Mouse (Mus musculus) c-Kit-negative CD71-positive TER-119-positive erythroid progenitor cells, embryonic 14.5 days (primary cell): Measurements from ENCODE around the gene Kcnip3.

Source experiments
- DNase-seq: peaks from one replicate; pipeline ENCODE4 v3.0.0-alpha.2; 2013; ENCODE audit warnings: low read depth, low spot score

Kcnip3 gene

DNA sequence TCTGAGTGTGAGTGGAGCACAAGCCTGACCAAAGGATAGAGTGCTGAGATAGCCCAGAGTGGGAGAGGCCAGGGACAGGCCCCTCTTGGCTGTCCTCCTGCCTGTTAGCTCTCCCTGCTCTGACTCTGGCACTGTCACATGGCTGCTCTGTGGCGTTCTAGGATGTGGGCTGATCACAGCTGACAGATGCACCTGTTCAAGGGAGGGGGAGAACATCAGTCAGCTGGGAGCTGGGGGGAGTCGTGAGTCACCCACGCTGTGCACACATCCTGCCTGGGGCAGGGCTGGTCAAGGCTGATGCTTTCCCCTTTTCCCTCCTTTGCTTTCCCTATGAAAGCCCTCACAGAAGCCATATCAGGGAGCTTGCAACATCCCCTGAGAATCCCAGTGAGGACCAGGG is 3.6 kb downstream of the Kcnip3 start:
- DNase-seq = no peak

GRCm38 (mm10) chr2:127517081-127517480 is 4.8 kb downstream of the Kcnip3 start:
- DNase-seq = no peak

DNA sequence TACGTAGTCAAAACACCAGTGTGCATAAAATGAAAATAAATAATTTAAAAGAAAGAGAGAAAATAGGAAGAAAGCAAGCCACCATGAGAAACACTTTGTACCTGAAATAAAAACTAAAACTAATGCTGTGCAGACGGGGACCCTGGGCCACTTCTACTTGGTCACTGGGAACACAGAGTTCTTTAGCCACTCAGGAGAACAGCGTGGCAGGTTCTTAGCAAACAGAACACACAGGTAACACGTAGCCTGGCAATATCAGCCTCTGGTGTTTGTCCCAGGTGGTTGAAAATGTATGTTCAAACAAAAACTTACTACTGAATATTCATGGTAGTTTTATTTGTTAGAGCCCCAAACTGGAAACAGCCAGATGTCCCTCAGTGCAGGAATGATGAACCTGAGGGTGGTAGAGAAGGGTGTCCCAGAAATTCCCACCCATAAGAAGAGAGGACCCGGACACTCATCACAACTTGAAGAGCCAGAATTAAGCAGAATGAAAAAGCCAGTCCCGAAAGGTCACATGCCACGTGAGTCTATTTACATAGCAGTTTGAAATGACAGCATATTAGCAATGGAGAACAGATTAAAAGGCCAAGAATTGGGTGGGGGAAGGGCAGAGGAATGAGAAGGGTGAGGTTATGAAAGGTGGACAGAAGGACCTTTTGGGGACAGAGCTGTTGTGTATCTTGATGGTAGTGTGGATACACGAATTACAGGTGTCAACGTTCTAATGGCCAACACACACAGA is 7.3 kb downstream of the Kcnip3 start:
- DNase-seq = no peak

- no peak for DNase-seq
Observed at GRCm38 (mm10) chr2:127513244-127513643, 8.7 kb downstream of the Kcnip3 start.

DNA sequence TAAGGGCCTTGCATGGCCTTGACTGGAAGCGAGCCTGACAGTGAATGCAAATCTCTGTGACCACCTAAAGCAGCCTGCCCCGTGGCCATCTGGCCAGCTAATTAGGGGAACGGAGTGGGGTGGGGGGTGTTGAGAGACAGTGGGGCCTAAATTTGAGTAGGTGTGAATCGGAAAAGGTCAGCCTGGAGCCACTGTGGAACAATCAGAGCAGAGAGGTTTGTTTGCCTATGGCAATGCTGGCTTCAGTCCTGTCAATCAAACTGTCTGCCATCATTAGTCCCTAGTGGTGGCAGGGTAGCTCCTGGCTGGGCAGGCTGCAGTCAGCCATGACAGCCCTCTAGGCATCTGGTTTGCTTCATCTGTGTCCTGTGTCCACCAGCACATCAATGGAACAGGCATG is 10.5 kb downstream of the Kcnip3 start:
- DNase-seq = no peak

GRCm38 (mm10) chr2:127507967-127508660 is 13.8 kb downstream of the Kcnip3 start:
- DNase-seq = no peak

DNA sequence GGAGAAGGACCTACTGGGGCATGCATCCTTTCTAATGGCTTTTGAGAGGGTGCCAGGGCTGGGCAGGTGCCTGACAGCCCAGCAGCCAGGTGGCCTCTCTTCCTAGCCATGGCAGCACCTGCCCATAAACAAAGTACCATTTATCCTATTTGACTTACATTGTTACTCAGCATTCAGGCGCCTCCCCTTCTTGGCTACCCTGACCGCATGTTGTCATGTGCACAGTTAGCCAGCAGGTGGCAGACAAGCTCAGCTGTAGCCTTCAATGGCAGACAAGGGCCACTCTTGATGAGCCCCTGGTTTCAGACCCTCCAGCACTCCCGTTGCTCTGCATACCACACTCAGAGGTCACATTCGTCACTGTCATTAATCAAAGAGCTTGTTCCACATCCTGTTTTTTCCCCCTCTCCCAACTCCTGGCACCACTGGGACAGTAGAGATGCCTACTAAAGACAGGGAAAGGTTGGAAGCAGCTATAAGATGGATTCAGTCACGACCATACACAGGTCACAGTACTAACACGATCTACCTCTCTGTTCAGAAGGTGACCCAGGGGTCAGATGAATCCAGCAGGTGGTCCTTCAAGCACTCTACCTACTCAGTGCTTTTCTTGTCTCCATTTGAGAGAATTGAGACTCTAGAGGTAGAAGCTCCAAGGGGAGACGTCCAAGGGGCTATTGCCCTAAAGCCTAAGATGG is 14.7 kb downstream of the Kcnip3 start:
- DNase-seq = peak; percentile 36

DNA sequence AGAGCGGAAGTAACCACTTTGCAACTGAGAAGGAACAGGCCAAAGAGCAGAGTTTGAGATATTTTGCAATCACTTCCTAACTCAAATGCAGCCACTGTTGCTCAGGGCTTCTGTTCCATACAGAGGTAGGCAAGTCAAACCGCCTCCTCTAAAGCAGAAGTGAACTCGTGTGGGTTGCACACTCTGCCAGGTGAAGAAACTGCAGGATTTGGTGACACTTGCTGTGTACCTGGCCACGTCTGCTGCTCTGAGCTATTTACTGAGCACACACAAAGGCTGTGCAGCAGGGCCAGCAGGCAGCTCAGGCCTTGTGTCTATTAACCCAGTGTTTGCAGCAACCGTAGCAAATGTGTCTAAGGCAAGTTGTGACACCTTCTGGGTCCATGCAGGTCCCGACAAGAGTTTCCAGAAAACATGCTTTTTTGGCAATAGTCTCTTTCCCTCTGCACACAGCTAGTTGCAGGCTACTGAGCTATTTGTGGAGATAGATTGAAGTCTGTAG is 15.7 kb downstream of the Kcnip3 start:
- no peak for DNase-seq

DNA sequence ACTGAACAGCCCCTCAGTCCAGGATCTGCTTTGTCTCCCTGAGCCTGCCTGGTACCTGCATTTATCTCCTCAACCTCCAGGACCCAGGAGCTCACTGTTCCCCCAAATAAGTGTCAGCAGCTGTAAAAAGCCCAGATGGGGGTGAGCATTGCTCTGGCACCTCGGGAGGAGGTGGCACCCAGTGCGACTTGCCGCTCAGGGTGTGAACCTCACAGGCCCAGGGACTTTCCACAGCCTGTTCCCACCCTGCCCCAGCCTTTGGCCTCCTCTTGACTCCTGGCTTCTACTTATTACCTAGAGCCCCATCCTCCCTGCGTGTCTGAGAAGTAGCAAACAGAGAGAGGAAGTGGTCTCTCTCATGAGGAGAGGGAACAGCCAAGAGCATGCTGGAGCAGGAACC is 16.7 kb downstream of the Kcnip3 start:
- DNase-seq = no peak

DNA sequence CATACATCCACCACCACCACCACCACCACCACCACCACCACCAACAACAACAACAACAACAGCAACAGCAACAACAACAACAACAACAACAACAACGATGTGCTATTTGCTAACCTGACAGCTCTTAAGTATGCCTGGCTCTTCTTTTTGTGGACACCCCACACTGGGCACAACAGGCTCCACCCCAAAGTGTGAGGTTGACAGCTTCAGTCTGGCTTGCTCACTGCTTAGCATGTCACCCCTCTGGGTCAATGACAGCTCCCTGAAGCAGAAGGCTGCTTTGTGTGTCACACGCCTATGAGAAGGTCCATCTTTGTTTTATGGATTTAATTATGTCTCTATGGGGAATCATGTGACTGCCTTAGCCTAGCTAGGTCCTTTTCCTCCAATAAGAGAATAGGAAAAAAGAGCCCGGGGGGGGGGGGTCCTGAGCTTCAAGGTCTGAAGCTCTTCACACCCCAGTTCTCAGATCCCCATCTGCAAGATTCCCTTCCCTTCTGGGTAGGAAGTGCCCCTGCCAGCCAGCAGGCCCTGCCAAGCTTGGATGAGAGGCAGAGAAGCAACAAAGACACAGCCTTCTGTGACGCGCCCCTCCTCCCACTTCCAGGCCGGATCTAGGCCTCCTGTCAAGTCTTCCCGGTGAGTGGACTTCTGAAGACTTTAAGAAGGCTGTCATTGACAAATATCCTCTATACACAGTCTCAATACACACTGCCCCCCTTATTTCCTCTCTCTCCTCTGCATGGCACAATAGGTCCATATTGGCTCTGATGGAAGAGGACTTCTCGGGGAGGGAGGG is 17.9 kb downstream of the Kcnip3 start:
- no peak for DNase-seq

DNA sequence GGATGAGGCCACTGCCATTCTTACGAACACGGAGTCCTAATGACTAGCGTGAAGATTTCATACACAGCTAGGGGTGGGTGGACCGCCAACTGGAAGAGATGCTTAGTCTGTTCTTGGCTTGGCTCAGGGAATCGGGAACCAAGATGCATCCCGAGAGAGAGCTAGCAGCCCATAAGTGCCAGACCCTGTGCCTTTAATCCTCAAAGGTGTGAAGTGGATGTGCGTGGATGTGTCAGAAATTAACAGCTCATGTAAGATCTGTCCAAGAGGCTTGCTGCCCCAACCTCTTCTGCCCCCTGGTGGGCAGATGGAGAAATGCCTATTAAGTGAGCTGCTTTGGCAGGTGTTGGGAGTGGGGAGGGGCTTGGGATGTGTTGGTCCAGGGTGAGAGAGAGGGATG is 20.8 kb downstream of the Kcnip3 start:
- DNase-seq = peak; percentile 32

DNA sequence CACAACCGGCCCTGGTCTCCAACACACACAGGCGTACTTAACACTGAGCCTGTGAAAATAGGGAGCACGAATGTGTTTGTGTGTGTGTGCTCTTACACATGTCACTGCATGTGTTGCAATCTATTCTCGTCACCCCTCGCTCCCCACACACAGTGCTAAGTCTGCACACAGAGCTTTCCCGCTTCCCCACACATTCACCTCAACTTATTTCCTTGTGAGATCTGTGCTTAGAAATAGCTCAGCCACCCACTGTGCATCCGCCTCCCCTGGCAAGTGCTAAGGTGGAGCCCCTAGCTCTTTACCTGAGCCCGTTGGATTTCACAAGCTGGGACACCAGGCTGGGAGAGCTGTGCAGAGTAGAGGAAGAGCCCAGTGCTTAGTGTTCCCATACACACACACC is 23.1 kb downstream of the Kcnip3 start:
- DNase-seq = no peak

GRCm38 (mm10) chr2:127496321-127496720 is 25.6 kb downstream of the Kcnip3 start:
- DNase-seq = no peak

DNA sequence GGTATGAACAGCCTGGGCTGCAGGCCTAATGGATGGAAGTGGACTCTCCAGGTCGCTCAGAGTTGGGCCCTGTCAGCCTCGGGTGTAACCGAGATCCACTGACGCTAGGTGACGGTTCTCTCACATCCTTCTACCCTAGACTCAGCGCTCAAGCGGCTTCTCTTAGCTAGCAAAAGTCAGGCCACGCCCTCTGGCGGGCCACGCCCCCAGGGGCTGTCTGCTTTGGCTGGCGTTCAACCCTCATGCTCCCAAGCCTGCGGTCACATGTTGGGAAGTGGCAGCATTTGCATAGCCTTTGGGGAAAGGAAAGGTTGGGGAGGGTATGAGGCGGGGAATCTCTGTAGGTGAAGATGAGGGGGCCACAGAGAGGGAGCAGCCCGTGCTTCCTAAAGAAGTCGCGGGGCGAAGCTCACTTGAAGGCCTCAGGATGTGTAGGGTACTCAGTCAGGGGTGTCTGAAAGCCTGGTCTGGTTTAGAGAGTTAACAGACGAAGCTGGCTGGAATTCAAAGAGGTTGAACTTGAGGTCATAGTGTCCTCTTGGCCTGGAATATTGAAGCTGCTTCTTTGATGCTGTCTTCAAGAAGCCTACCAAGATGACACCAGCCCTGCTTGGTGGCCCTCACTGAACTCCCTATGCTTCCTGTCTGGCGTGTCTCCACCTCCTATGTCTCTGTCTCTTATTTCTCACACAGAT is 37.3 kb downstream of the Kcnip3 start:
- no peak for DNase-seq

DNA sequence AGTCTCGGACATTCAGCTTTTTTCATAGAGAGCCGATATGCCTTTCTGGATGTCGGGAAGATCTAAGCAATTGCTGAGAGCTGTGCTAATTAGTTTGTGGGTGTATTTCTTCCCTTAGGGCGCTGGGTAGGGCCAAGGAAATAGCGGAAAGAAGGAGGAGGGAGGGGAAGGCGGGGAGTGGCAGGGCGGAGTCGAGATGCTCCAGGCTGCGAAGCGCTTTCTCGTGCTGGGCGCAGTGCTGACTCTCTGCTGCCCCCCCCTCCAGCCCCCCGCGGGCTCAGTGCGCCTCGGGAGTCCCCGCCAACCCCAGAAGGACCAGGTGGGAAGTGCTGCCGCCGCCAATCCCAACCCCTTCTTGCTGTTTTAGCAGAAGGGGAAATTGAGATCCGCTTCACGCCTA is 38.9 kb downstream of the Kcnip3 start:
- DNase-seq = no peak

DNA sequence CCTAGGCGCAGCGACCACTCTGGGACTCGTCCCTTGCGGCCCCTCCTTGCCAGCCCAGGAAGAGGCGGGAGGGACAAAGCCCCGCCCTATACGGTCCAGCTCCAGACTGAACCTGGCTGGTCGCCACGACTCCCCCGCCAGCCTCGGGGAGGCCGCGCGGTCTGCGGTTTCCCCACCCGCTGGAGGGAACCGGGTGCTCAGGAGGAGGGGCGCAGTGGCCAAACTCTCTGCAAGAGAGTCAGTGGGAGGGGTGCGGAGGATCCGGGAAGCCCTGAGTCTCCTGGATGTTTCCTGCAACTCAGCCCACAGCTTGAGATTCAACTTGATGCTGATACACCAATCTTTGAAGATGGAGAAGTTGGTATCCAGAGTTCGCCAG is 39.4 kb downstream of the Kcnip3 start:
- no peak for DNase-seq

DNA sequence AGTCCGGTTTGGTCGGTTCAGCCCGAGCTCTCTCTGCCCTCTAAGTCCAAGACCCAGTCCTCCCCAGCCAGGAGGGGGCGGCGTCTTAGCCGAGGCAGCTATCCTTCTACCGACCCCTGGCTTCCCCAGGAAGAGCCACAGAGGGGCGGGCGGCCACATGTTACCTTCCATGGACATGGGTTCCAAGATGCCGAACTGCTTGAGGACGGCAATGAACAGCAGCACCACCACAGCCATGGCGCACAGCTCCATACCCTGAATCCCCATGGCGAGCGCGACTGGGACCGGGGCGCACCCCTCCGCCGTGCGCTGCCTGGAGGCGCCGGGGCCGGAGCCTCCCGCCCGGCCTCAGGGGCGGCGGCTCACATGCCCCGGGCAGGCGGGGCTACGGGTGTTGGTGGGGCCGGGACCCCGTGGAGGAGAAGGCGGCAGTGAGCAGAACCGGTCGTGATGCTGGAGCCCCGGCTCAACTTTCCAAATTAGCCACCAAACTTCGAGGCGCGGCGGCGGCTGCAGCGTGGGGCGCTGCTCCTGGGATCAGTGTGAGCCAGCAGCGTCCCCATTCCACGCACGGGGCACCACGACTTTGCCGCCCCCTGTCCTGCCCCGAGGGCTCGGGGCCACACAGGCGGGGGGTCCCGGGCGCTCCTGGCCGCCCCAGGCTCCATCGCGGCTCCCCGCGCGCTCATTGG is 39.9 kb downstream of the Kcnip3 start:
- DNase-seq = no peak

GRCm38 (mm10) chr2:127479763-127480162 is 42.1 kb downstream of the Kcnip3 start:
- DNase-seq = no peak

DNA sequence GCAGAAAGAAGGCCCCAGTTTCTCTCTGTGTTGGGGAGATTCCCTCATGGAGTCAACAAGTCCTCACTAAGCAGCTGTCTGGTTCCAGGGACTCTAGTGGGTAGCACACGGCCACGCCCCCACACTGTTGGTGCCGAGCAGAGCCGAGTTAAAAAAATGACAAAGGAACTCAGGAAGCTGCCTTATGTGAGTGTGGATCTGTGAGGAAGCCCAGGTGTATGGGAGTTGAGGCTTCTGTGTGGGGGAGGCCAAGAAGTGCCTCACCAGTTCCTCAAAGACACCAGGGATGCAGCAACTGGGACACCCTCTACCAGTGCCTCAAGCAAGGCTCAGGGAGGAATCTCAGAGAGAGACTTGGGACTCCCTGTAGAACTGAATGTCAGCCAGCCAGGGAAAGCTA is 42.7 kb downstream of the Kcnip3 start:
- DNase-seq = no peak

DNA sequence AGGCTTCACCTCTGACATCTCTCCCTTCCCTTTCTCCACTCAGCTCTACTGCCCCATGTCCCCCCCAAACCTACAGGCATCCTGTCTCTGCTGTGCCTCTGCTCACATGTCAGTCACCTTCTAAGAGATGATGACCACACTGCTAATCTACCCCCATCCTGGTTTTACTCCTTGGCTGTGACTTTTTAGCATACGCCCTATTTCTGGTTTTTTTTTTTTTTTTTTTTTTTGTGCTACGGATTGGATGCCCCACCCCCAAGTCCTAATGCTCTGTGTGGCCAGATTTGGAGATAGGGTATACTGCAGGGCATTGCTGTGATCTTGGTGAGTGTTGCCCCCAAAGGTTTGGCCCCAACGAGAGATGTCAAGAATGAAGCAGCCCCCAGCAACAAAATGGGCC is 49.6 kb downstream of the Kcnip3 start:
- no peak for DNase-seq

- DNase-seq = no peak
Observed at GRCm38 (mm10) chr2:127471281-127471680, 50.6 kb downstream of the Kcnip3 start.
